Mouse (Mus musculus) c-Kit-positive CD71-positive TER-119-negative erythroid progenitor cells, embryonic 14.5 days (primary cell): ENCODE data around the gene Rgs9.

Source experiments
- DNase-seq: peaks from one replicate; pipeline ENCODE4 v3.0.0-alpha.2; 2013; ENCODE audit warnings: low read depth

Rgs9 gene

DNA sequence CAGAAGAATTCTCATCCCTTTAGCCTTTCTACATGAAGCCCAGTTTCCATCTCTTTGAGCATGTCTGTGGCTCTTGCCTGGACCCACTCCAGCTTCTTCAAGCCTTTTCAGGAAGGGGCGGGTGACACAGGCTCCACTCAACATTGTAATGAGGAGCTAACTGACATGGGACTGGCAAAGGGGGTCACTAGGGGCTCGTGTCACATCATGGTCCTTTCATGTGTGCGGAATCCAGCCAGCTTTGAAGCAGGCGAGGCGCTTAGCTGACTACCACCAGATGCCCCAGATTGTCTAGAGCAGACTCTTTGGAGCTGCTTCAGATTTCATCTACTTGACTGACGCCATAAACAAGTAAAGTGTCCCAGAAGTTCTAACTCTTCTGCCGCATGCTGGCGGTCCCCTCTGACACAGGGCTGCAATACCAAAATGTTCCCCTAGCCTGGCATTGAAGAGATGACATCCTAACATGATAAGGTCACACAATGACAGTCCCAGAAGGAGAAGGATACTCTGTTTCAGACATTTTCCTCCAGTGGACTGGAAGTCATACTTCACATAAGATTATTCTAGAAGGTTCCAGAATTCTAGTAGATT lies 122.5 kb downstream of the Rgs9 start:
- no peak for DNase-seq
